Mouse (Mus musculus): ENCODE measurements around the gene Ranbp9. TPM values are rescaled to one million over a fixed set of nuclear protein-coding genes. Genes with fewer than 3 reads are reported as not detected.

Ranbp9 gene
- total and polyA plus RNA-seq, 3 experiments: 17.1 to 25.9 TPM; not detected in 1

- H3K9me3 ChIP-seq (replicated peaks; ENCODE audit: insufficient read depth, low read length): no peaks in the 10 kb centered on the region
- H3K4me1 ChIP-seq (ENCODE audit: control insufficient read depth in 1 of 2, insufficient read depth in 2 of 2, low read length in 2 of 2): peaks cover 2 to 15% of the 10 kb centered on the region in 2 experiments; a peak in 2 of 4 replicates
- H3K27ac ChIP-seq (ENCODE audit: control insufficient read depth, low read depth, low read length): no peak overlapping the region
- DNase-seq (ENCODE audit: low read depth, low spot score): no peak
- no peak overlapping the region for H3K9ac ChIP-seq (ENCODE audit: control insufficient read depth, low read depth, low read length, poor library complexity, severe bottlenecking)
- H3K36me3 ChIP-seq (ENCODE audit: control insufficient read depth in 1 of 2, insufficient read depth in 2 of 2, low read length in 2 of 2): peaks cover 0 to 8% of the 10 kb centered on the region in 2 experiments; a peak in 2 of 4 replicates
- H3K27me3 ChIP-seq (ENCODE audit: control insufficient read depth in 1 of 2, insufficient read depth in 2 of 2, low read length in 2 of 2): no peaks in the 10 kb centered on the region
- H3K4me3 ChIP-seq (ENCODE audit: control insufficient read depth in 1 of 2, insufficient read depth in 1 of 2, low read depth in 2 of 2, low read length in 2 of 2): no peak overlapping the region
- TF ChIP-seq RCOR1 (IDR thresholded peaks at IDR 0.05; ENCODE audit: low read depth, low read length): no peak
- TF ChIP-seq CHD1 (IDR thresholded peaks at IDR 0.05; ENCODE audit: low read depth, low read length): no peak
- TF ChIP-seq POLR2AphosphoS2 (IDR thresholded peaks at IDR 0.05; ENCODE audit: low read length): no peak
- TF ChIP-seq E2F4 (IDR thresholded peaks at IDR 0.05; ENCODE audit: borderline replicate concordance, low read depth, low read length): no peak
- no peak for TF ChIP-seq MYC (IDR thresholded peaks at IDR 0.05; ENCODE audit: low read depth, low read length)
- TF ChIP-seq MAZ (IDR thresholded peaks at IDR 0.05; ENCODE audit: low read depth, low read length): no peak
- no peak for TF ChIP-seq ZNF384 (IDR thresholded peaks at IDR 0.05; ENCODE audit: low read depth, low read length)
- no peak for TF ChIP-seq KAT2A (conservative IDR thresholded peaks at IDR 0.05; ENCODE audit: low read depth, low read length)
- TF ChIP-seq EP300 (IDR thresholded peaks at IDR 0.05; ENCODE audit: low read depth in 1 of 2, low read length in 2 of 2): no peak
- TF ChIP-seq ZMIZ1 (IDR thresholded peaks at IDR 0.05; ENCODE audit: low read depth, low read length): no peak
- no peak for TF ChIP-seq SMC3 (IDR thresholded peaks at IDR 0.05; ENCODE audit: low read depth, low read length)
- no peak for TF ChIP-seq NRF1 (IDR thresholded peaks at IDR 0.05; ENCODE audit: insufficient read depth, low read depth, low read length, poor library complexity, severe bottlenecking)
- TF ChIP-seq ZC3H11A (IDR thresholded peaks at IDR 0.05; ENCODE audit: low read depth, low read length): no peak
- no peaks in the 10 kb centered on the region for H3K79me2 ChIP-seq (ENCODE audit: control insufficient read depth, insufficient read depth, low read length, poor library complexity)
Observed at GRCm38 (mm10) chr13:43526289-43526688, 45.2 kb upstream of the Ranbp9 start.

- Histone ChIP-seq H3K9me3 (replicated peaks; ENCODE audit: insufficient read depth, low read length) (no peaks in the 10 kb centered on the region), H3K4me1 (ENCODE audit: control insufficient read depth in 1 of 2, insufficient read depth in 2 of 2, low read length in 2 of 2) (peaks cover 2 to 7% of the 10 kb centered on the region in 2 experiments; a peak in 2 of 4 replicates), H3K9ac (ENCODE audit: control insufficient read depth, low read depth, low read length, poor library complexity, severe bottlenecking) (no peak overlapping the region), H3K79me2 (ENCODE audit: control insufficient read depth, insufficient read depth, low read length, poor library complexity) (no peaks in the 10 kb centered on the region), H3K36me3 (ENCODE audit: control insufficient read depth in 1 of 2, insufficient read depth in 2 of 2, low read length in 2 of 2) (peaks cover 0 to 6% of the 10 kb centered on the region in 2 experiments; a peak in 2 of 4 replicates), H3K4me3 (ENCODE audit: control insufficient read depth in 1 of 2, insufficient read depth in 1 of 2, low read depth in 2 of 2, low read length in 2 of 2) (no peak overlapping the region), H3K27ac (ENCODE audit: control insufficient read depth, low read depth, low read length) (no peak overlapping the region), H3K27me3 (ENCODE audit: control insufficient read depth in 1 of 2, insufficient read depth in 2 of 2, low read length in 2 of 2) (no peaks in the 10 kb centered on the region)
- TF ChIP-seq EP300 (IDR thresholded peaks at IDR 0.05; ENCODE audit: low read depth in 1 of 2, low read length in 2 of 2) (no peak), MXI1 (IDR thresholded peaks at IDR 0.05; ENCODE audit: low read depth, low read length) (no peak), TCF12 (IDR thresholded peaks at IDR 0.05; ENCODE audit: low read depth, low read length) (no peak), GATA1 (IDR thresholded peaks at IDR 0.05; ENCODE audit: low read depth, low read length) (no peak), TAL1 (IDR thresholded peaks at IDR 0.05; ENCODE audit: low read length) (no peak), NRF1 (IDR thresholded peaks at IDR 0.05; ENCODE audit: insufficient read depth, low read depth, low read length, poor library complexity, severe bottlenecking) (no peak), NELFE (IDR thresholded peaks at IDR 0.05; ENCODE audit: low read depth, low read length) (no peak), USF1 (IDR thresholded peaks at IDR 0.05; ENCODE audit: low read depth, low read length) (no peak), GABPA (IDR thresholded peaks at IDR 0.05; ENCODE audit: low read depth, low read length) (no peak), SMC3 (IDR thresholded peaks at IDR 0.05; ENCODE audit: low read depth, low read length) (no peak), MAFK (IDR thresholded peaks at IDR 0.05; ENCODE audit: borderline replicate concordance, low read depth, low read length) (no peak), MYB (IDR thresholded peaks at IDR 0.05; ENCODE audit: low read depth, low read length) (no peak), ETS1 (IDR thresholded peaks at IDR 0.05; ENCODE audit: low read depth, low read length) (no peak), MAZ (IDR thresholded peaks at IDR 0.05; ENCODE audit: low read depth, low read length) (no peak), HCFC1 (IDR thresholded peaks at IDR 0.05; ENCODE audit: low read depth, low read length) (no peak), CHD1 (IDR thresholded peaks at IDR 0.05; ENCODE audit: low read depth, low read length) (no peak), RAD21 (IDR thresholded peaks at IDR 0.05; ENCODE audit: low read depth, low read length) (no peak)
- DNase-seq (ENCODE audit: low read depth, low spot score): no peak
Observed at GRCm38 (mm10) chr13:43525363-43526134, 44.5 kb upstream of the Ranbp9 start.
